Mouse (Mus musculus): Measurements from ENCODE around the gene Hipk2. TPM values are rescaled to one million over a fixed set of nuclear protein-coding genes. Genes with fewer than 3 reads are reported as not detected.

Gene Hipk2
- total and polyA plus RNA-seq, 3 experiments, result 3.9 to 85.1 (median 14.1) TPM

GRCm38 (mm10) chr6:38917415-38917814 is 41.5 kb upstream of the Hipk2 start:
- Histone ChIP-seq H3K9me3 (replicated peaks; ENCODE audit: insufficient read depth, low read length) (no peaks in the 10 kb centered on the region), H3K79me2 (ENCODE audit: control insufficient read depth, insufficient read depth, low read length, poor library complexity) (no peaks in the 10 kb centered on the region), H3K4me1 (ENCODE audit: control insufficient read depth in 1 of 2, insufficient read depth in 2 of 2, low read length in 2 of 2) (peaks cover 40 to 75% of the 10 kb centered on the region in 2 experiments), H3K27me3 (ENCODE audit: control insufficient read depth in 1 of 2, insufficient read depth in 2 of 2, low read length in 2 of 2) (no peaks in the 10 kb centered on the region), H3K36me3 (ENCODE audit: control insufficient read depth in 1 of 2, insufficient read depth in 2 of 2, low read length in 2 of 2) (peaks cover 0 to 59% of the 10 kb centered on the region in 2 experiments; a peak in 2 of 4 replicates), H3K27ac (ENCODE audit: control insufficient read depth, low read depth, low read length) (no peak overlapping the region), H3K4me3 (ENCODE audit: control insufficient read depth in 1 of 2, insufficient read depth in 1 of 2, low read depth in 2 of 2, low read length in 2 of 2) (no peak overlapping the region), H3K9ac (ENCODE audit: control insufficient read depth, low read depth, low read length, poor library complexity, severe bottlenecking) (no peak overlapping the region)
- no peak for DNase-seq (ENCODE audit: low read depth, low spot score)
- no peak for TF ChIP-seq MYC (IDR thresholded peaks at IDR 0.05; ENCODE audit: low read depth, low read length)
- no peak for TF ChIP-seq KAT2A (conservative IDR thresholded peaks at IDR 0.05; ENCODE audit: low read depth, low read length)
- TF ChIP-seq POLR2A (IDR thresholded peaks at IDR 0.05; ENCODE audit: control insufficient read depth in 1 of 2, insufficient read depth in 1 of 2, low read depth in 1 of 2, low read length in 2 of 2, poor library complexity in 1 of 2), result no peak
- no peak for TF ChIP-seq EP300 (IDR thresholded peaks at IDR 0.05; ENCODE audit: low read depth in 1 of 2, low read length in 2 of 2)
- no peak for TF ChIP-seq ZKSCAN1 (IDR thresholded peaks at IDR 0.05; ENCODE audit: low read depth, low read length)
- TF ChIP-seq ELF1 (IDR thresholded peaks at IDR 0.05; ENCODE audit: low read depth, low read length), result no peak
- TF ChIP-seq NRF1 (IDR thresholded peaks at IDR 0.05; ENCODE audit: insufficient read depth, low read depth, low read length, poor library complexity, severe bottlenecking), result no peak
- TF ChIP-seq CHD2 (IDR thresholded peaks at IDR 0.05; ENCODE audit: low read length), result no peak
- TF ChIP-seq TBP (IDR thresholded peaks at IDR 0.05; ENCODE audit: low read depth, low read length), result no peak
- TF ChIP-seq TAL1 (IDR thresholded peaks at IDR 0.05; ENCODE audit: low read length), result no peak
- TF ChIP-seq MAX (IDR thresholded peaks at IDR 0.05; ENCODE audit: low read length), result no peak
- TF ChIP-seq MXI1 (IDR thresholded peaks at IDR 0.05; ENCODE audit: low read depth, low read length), result no peak
- no peak for TF ChIP-seq MAZ (IDR thresholded peaks at IDR 0.05; ENCODE audit: low read depth, low read length)
- no peak for TF ChIP-seq POLR2AphosphoS5 (IDR thresholded peaks at IDR 0.05; ENCODE audit: borderline replicate concordance, low read depth, low read length)
- no peak for TF ChIP-seq GABPA (IDR thresholded peaks at IDR 0.05; ENCODE audit: low read depth, low read length)
- no peak for TF ChIP-seq MYB (IDR thresholded peaks at IDR 0.05; ENCODE audit: low read depth, low read length)
- no peak for TF ChIP-seq SIN3A (IDR thresholded peaks at IDR 0.05; ENCODE audit: low read length)
- no peak for TF ChIP-seq ZMIZ1 (IDR thresholded peaks at IDR 0.05; ENCODE audit: low read depth, low read length)

- H3K4me1 ChIP-seq (ENCODE audit: control insufficient read depth in 1 of 2, insufficient read depth in 2 of 2, low read length in 2 of 2), result peaks cover 43 to 75% of the 10 kb centered on the region in 2 experiments
- no peak overlapping the region for H3K4me3 ChIP-seq (ENCODE audit: control insufficient read depth in 1 of 2, insufficient read depth in 1 of 2, low read depth in 2 of 2, low read length in 2 of 2)
- H3K36me3 ChIP-seq (ENCODE audit: control insufficient read depth in 1 of 2, insufficient read depth in 2 of 2, low read length in 2 of 2), result peaks cover 0 to 63% of the 10 kb centered on the region in 2 experiments; a peak in 2 of 4 replicates
- no peak overlapping the region for H3K9ac ChIP-seq (ENCODE audit: control insufficient read depth, low read depth, low read length, poor library complexity, severe bottlenecking)
- no peak for DNase-seq (ENCODE audit: low read depth, low spot score)
- H3K27ac ChIP-seq (ENCODE audit: control insufficient read depth, low read depth, low read length), result no peak overlapping the region
- H3K79me2 ChIP-seq (ENCODE audit: control insufficient read depth, insufficient read depth, low read length, poor library complexity), result no peaks in the 10 kb centered on the region
- H3K27me3 ChIP-seq (ENCODE audit: control insufficient read depth in 1 of 2, insufficient read depth in 2 of 2, low read length in 2 of 2), result no peaks in the 10 kb centered on the region
- H3K9me3 ChIP-seq (replicated peaks; ENCODE audit: insufficient read depth, low read length), result no peaks in the 10 kb centered on the region
- peak; percentile 52 for TF ChIP-seq TAL1 (IDR thresholded peaks at IDR 0.05; ENCODE audit: low read length)
- TF ChIP-seq JUND (IDR thresholded peaks at IDR 0.05; ENCODE audit: low read depth, low read length), result no peak
- no peak for TF ChIP-seq UBTF (IDR thresholded peaks at IDR 0.05; ENCODE audit: borderline replicate concordance, insufficient read depth, low read depth, low read length)
- TF ChIP-seq E2F4 (IDR thresholded peaks at IDR 0.05; ENCODE audit: borderline replicate concordance, low read depth, low read length), result no peak
- TF ChIP-seq GABPA (IDR thresholded peaks at IDR 0.05; ENCODE audit: low read depth, low read length), result no peak
- TF ChIP-seq USF1 (IDR thresholded peaks at IDR 0.05; ENCODE audit: low read depth, low read length), result no peak
- TF ChIP-seq USF2 (IDR thresholded peaks at IDR 0.05; ENCODE audit: borderline replicate concordance in 1 of 2, insufficient read depth in 1 of 2, low read depth in 1 of 2, low read length in 2 of 2), result no peak
- TF ChIP-seq RAD21 (IDR thresholded peaks at IDR 0.05; ENCODE audit: low read depth, low read length), result no peak
- TF ChIP-seq GATA1 (IDR thresholded peaks at IDR 0.05; ENCODE audit: low read depth, low read length), result peak; percentile 89
- TF ChIP-seq BHLHE40 (IDR thresholded peaks at IDR 0.05; ENCODE audit: borderline replicate concordance, low read depth, low read length), result no peak
- peak; percentile 88 for TF ChIP-seq TCF12 (IDR thresholded peaks at IDR 0.05; ENCODE audit: low read depth, low read length)
- 0 out of 2 replicates have a peak, but pooled peaks have one; percentile 19 for TF ChIP-seq SIN3A (IDR thresholded peaks at IDR 0.05; ENCODE audit: low read length)
- no peak for TF ChIP-seq POLR2A (IDR thresholded peaks at IDR 0.05; ENCODE audit: control insufficient read depth in 1 of 2, insufficient read depth in 1 of 2, low read depth in 1 of 2, low read length in 2 of 2, poor library complexity in 1 of 2)
- no peak for TF ChIP-seq MAZ (IDR thresholded peaks at IDR 0.05; ENCODE audit: low read depth, low read length)
- 0 out of 2 replicates have a peak, but pooled peaks have one; percentile 37 for TF ChIP-seq ETS1 (IDR thresholded peaks at IDR 0.05; ENCODE audit: low read depth, low read length)
- peak; percentile 73 for TF ChIP-seq RCOR1 (IDR thresholded peaks at IDR 0.05; ENCODE audit: low read depth, low read length)
- no peak for TF ChIP-seq NELFE (IDR thresholded peaks at IDR 0.05; ENCODE audit: low read depth, low read length)
- TF ChIP-seq SMC3 (IDR thresholded peaks at IDR 0.05; ENCODE audit: low read depth, low read length), result no peak
- peak; percentile 69 to 78 for TF ChIP-seq EP300 (IDR thresholded peaks at IDR 0.05; ENCODE audit: low read depth in 1 of 2, low read length in 2 of 2)
Measured at GRCm38 (mm10) chr6:38916571-38916970, 40.6 kb upstream of the Hipk2 start.
